Mouse (Mus musculus) erythroblast, embryonic 14.5 days (primary cell): ENCODE measurements around the gene Rps2.

Experiments used
- GATA1 ChIP-seq: IDR thresholded peaks from 2 replicates; pipeline ENCODE4 v1.6.1; 2012; ENCODE audit warnings: low read length, inconsistent platforms, mixed read lengths
- TAL1 ChIP-seq: IDR thresholded peaks from 3 replicates; pipeline ENCODE4 v1.6.1; 2012; ENCODE audit warnings: low read length, inconsistent platforms, mixed read lengths

DNA sequence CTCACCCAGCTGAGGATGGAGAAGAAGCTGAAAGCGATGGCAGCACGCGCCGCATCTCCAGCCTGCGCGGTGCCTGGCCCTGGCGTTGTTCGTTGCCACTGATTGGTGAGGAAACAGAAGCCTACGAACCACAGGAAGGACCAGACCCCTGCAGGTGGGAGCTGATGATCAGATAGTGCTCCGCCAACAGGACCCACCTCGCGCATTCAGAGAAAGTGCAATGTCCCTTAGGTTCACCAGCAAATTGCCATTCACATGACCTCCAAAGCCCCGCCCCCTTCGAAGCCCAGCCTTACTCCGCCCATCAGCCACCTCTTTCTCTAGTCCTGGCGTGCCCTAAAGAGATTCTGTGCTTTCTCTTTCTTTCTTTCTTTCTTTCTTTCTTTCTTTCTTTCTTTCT is 31.4 kb upstream of the Rps2 start:
- TF ChIP-seq TAL1 (no peak), GATA1 (no peak)
